Mouse (Mus musculus): ENCODE data around the gene Obp2b.

DNA sequence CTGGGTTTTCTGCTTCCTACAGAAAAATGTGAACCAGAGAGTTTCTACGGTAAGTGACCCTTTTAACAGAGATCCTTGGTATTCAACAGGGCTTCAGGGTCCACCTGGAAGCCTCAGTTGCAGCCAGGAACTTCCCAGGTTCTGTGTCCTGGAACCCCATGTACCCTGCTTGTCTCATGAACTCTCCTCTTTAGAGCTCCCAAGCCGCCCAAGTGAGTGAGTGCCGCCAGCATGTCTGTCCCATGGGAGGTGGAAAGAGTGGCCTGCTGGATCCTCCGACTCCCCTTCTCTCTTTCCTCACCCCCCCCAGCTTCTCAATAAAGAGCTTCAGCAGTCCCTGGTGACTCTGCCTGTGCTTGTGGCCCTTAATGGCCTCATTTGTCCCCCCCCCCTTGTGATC lies 31.0 kb downstream of the Obp2b start:
- TF ChIP-seq CTCF (IDR thresholded peaks at IDR 0.05; ENCODE audit: control insufficient read depth, insufficient read depth, low read length) (no peak), POLR2A (IDR thresholded peaks at IDR 0.05; ENCODE audit: borderline replicate concordance, control insufficient read depth, low read depth, low read length) (no peak)
